Mouse (Mus musculus): Measurements from ENCODE around the gene Tnni2. TPM values are rescaled to one million over a fixed set of nuclear protein-coding genes. Genes with fewer than 3 reads are reported as not detected.

Tnni2 gene
- total RNA-seq, 2 experiments from 2014 or later, result 0.83 TPM; not detected in 1

GRCm38 (mm10) chr7:142474799-142475198 is 33.2 kb downstream of the Tnni2 start:
- intact Hi-C loops (cut with DNase I), result no loop called here
- DNase-seq (ENCODE audit: extremely low spot score in 1 of 2, low spot score in 2 of 2), result peak in 1 of 2 experiments; percentile 37

GRCm38 (mm10) chr7:142475641-142476040 is 34.0 kb downstream of the Tnni2 start:
- peak in 1 of 2 experiments; percentile 18 for DNase-seq (ENCODE audit: extremely low spot score in 1 of 2, low spot score in 2 of 2)
- intact Hi-C loops (cut with DNase I), result no loop called here

GRCm38 (mm10) chr7:142476271-142476670 is 34.7 kb downstream of the Tnni2 start:
- intact Hi-C loops (cut with DNase I), result no loop called here
- peak in 1 of 2 experiments; percentile 10 for DNase-seq (ENCODE audit: extremely low spot score in 1 of 2, low spot score in 2 of 2)

DNA sequence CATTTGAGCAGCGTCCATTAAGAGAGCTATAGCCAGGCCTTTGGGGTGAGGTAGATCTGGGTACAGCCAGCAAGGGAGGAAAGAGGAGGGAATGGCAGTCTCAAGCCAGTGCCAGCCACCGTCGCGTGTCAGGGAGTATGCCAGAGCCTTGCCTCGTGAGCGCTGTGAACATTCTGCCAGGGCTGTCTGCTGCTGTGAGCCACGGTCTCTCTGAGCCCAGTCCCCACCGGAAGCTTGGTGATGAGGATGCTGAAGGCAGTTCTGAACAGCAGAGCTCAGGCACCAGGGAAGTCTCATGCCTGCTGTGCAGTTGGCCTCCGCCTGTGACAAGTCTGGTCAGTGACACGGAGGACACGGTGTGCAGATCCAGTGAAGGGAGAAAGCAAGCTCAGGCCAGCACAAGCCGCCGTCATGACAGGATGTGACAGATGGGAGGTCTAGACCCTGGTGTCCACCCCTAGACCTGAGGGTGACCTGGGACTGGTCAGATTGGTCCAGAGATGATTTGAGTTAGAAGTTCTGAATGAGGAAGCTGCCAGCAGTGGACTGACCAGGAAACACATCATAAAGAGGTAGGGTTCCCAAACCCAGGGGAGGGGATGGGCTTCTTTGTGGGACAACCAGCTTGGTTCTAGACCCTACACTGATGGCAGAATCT is 35.3 kb downstream of the Tnni2 start:
- intact Hi-C loops (cut with DNase I), result no loop called here

DNA sequence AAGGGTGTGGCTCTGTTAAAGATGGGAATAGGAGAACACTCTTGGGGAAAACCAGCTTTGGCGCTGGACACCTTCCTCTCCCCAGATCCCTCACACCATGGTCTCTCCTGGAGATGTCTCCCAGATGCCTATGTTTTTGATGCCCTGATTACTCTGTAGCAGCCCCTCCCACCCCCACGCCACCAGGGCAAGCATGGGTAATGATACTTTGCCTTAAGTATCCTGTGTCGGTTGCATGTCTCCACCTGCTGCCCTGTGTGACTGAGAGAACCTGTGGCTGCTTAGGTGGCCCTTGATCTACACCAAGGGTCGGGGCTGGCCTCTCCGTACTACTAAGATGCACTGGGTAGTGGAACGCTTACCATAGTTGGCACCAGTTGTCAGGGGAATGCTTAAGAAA is 36.4 kb downstream of the Tnni2 start:
- intact Hi-C loops (cut with DNase I), result no loop called here

More for the DNA sequence above, 35.3 kb downstream of the Tnni2 start:
- peak in 1 of 2 experiments; percentile 54 for DNase-seq (ENCODE audit: extremely low spot score in 1 of 2, low spot score in 2 of 2)

GRCm38 (mm10) chr7:142478574-142478973 is 37.0 kb downstream of the Tnni2 start:
- DNase-seq (ENCODE audit: extremely low spot score in 1 of 2, low spot score in 2 of 2), result no peak
- intact Hi-C loops (cut with DNase I), result no loop called here

More for the DNA sequence above, 36.4 kb downstream of the Tnni2 start:
- DNase-seq (ENCODE audit: extremely low spot score in 1 of 2, low spot score in 2 of 2), result no peak

DNA sequence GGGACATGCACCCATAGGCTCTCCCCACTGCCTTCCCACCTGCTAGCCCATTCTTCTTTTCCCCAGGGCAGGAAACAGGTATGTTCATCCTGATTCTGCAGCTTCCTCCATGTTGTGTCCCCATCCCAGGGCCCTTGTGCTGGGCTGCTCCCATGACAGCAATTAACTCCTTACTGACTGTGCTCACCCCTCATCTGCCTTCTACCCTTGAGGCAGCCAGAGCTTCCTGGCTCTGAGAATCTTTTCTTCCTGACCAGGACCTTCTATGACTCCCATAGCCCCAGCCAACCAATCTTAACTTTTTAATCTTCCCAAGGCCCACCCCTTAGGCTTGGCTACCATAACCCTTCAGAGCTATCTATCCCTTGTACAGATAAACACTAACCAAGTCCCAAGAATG is 37.7 kb downstream of the Tnni2 start:
- intact Hi-C loops (cut with DNase I), result no loop called here
- DNase-seq (ENCODE audit: extremely low spot score in 1 of 2, low spot score in 2 of 2), result no peak

- no peak for DNase-seq (ENCODE audit: extremely low spot score in 1 of 2, low spot score in 2 of 2)
- intact Hi-C loops (cut with DNase I), result loop anchor here (5.0 to 10.0 kb wide), 2 partner anchors 95 to 192 kb away; no protein-coding TSS in a partner anchor
Observed at GRCm38 (mm10) chr7:142479886-142480285, 38.3 kb downstream of the Tnni2 start.

DNA sequence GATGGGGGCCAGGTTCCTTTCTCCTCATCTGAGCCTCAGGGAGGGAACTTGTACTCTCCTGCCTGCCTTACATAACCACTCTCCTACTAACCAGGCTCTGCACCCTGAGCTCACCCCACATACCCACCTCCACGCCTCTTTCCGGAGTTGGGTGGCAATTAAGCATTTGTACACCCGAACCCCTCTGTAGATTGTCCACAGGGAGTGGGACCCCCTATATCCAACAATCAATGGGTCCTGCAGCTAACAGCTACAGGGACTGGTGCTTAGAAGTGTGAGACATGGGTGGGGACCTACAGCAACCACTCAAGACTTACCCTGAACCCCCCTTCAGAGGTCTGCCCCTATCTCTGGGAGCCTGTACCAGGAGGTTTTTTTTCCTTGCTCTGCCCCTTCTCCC is 39.1 kb downstream of the Tnni2 start:
- no peak for DNase-seq (ENCODE audit: extremely low spot score in 1 of 2, low spot score in 2 of 2)
- intact Hi-C loops (cut with DNase I), result loop anchor here (5.0 to 10.0 kb wide), 2 partner anchors 94 to 192 kb away; no protein-coding TSS in a partner anchor

DNA sequence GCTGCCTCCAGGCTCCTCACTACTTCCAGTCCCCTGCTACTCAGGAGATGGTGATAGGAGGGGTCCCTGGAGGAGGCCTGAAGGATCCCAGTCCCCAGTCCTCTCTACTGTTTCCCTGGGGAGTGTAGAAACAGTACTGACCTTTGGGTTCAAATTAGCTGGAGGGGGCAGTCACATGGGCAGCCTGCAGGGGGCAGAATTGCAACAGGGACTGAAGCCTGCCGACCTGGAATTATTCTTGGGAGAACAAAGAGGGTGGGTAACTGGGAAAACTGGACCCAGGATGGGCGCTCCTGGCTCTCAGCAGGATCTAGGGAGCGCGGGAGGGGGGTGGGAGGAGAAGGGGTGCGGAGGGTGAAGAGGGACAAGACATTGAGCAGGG is 39.6 kb downstream of the Tnni2 start:
- intact Hi-C loops (cut with DNase I), result loop anchor here (5.0 to 10.0 kb wide), 2 partner anchors 94 to 191 kb away; no protein-coding TSS in a partner anchor
- DNase-seq (ENCODE audit: extremely low spot score in 1 of 2, low spot score in 2 of 2), result peak in 1 of 2 experiments; percentile 65

- no peak for DNase-seq (ENCODE audit: extremely low spot score in 1 of 2, low spot score in 2 of 2)
- intact Hi-C loops (cut with DNase I), result loop anchor here (5.0 to 10.0 kb wide), 2 partner anchors 93 to 191 kb away; no protein-coding TSS in a partner anchor
Observed at GRCm38 (mm10) chr7:142481568-142482255, 40.1 kb downstream of the Tnni2 start.

DNA sequence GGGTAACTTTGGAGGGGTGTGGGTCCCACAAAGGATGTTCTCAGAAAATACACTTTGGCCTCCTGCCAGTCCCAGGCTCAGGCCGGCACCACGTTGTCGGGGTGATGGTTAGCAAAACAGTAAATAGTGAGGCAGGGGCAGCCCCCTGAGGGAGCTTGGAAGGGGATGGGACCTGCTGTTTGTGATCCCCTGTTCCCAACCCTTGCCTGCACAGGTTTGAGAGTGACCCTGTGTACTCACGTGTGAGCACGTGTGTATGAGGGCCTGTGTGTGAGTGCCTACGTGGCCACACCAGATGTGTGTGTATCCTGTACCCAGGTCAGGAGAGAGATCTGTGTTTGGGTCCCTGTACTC is 40.6 kb downstream of the Tnni2 start:
- DNase-seq (ENCODE audit: extremely low spot score in 1 of 2, low spot score in 2 of 2), result no peak
- intact Hi-C loops (cut with DNase I), result loop anchor here (5.0 to 10.0 kb wide), 2 partner anchors 93 to 190 kb away; no protein-coding TSS in a partner anchor

DNA sequence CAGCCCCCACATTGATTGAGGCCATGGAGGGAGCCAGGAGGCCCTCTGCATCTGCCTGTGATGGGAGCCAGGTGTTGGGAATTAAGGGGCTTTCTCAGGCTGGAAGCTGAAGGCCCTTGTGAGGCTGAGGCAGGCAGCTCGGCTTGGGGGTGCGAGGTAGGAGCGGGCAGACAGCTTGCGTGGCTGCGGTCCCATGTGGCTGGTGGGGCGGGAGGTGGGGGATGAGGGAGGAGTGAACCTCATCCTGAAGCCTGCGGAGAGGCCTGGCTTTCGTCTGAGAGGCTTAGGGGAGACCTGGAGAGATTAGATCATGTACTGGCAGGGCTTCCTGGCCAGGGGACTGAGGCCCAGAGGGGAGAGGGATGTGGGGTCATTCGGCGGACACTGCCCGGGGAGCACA is 41.5 kb downstream of the Tnni2 start:
- intact Hi-C loops (cut with DNase I), result loop anchor here (5.0 to 10.0 kb wide), 2 partner anchors 92 to 189 kb away; no protein-coding TSS in a partner anchor
- no peak for DNase-seq (ENCODE audit: extremely low spot score in 1 of 2, low spot score in 2 of 2)

GRCm38 (mm10) chr7:142484780-142485179 is 43.2 kb downstream of the Tnni2 start:
- intact Hi-C loops (cut with DNase I), result loop anchor here (5.0 to 10.0 kb wide), 2 partner anchors 90 to 188 kb away; no protein-coding TSS in a partner anchor
- DNase-seq (ENCODE audit: extremely low spot score in 1 of 2, low spot score in 2 of 2), result no peak

DNA sequence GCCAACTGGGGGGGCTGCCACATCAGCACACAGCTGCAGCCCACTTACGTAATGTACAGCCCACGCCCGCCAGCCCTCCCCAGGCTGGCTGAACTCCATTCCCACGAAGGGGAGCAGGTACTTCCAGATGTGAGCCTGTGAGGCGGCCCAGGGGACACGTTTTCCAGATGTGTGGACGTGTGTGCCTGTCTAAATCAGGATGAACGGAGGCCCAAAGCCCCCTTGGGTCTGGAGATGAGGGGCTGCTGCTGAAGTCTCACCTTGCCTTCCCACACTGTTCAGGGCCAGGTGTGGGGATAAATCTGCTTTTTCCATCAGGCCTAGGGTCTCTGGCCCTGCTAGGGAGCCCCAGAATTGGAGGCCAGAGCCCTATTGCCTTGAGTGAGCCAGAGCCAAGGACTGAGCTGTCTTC is 45.1 kb downstream of the Tnni2 start:
- no peak for DNase-seq (ENCODE audit: extremely low spot score in 1 of 2, low spot score in 2 of 2)
- intact Hi-C loops (cut with DNase I), result loop anchor here (10.0 kb wide), 1 partner anchor 88 kb away; no protein-coding TSS in a partner anchor

GRCm38 (mm10) chr7:142487341-142487859 is 45.8 kb downstream of the Tnni2 start:
- intact Hi-C loops (cut with DNase I), result loop anchor here (10.0 kb wide), 1 partner anchor 87 kb away; no protein-coding TSS in a partner anchor
- DNase-seq (ENCODE audit: extremely low spot score in 1 of 2, low spot score in 2 of 2), result peak; percentile 43 to 73

DNA sequence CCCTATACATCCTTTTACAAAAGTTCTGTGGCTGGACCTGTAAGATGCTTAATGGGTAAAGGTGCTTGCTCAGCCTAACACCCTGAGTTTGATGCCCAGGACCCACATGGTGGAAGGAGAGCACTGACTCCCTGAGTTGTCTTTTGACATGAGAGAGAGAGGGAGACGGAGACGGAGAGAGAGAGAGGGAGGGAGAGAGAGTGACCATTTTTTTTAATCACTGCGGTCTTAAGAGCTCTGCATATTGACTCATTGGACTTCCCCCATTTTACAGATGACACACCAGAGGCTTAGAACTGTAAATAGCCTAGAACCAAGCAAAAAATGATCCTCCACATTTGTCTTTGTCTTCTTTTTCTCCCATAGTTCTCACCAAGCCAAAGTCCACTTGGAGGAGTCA is 46.4 kb downstream of the Tnni2 start:
- intact Hi-C loops (cut with DNase I), result loop anchor here (10.0 kb wide), 1 partner anchor 87 kb away; no protein-coding TSS in a partner anchor
- no peak for DNase-seq (ENCODE audit: extremely low spot score in 1 of 2, low spot score in 2 of 2)

DNA sequence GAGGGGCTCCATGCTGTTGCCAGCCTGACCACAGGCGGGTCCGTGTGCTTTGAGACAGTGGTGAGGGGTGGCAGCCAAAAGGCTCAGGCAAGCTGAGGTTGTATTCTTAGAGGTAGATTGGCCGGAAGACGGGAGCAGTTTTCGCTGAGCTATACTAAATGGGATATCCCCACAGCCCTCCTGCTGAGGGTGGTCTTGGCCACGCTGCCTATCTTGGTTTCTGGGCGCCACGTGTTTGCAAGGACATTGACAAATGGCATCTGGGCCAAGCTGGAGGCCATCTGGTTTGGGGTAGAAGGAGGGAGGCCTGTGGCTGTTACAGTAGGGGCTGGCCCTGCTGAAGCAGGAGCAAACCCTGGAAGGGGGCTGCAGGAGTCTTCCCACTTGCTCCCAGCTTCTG is 51.9 kb downstream of the Tnni2 start:
- no peak for DNase-seq (ENCODE audit: extremely low spot score in 1 of 2, low spot score in 2 of 2)
- intact Hi-C loops (cut with DNase I), result no loop called here

Measured in left cerebral cortex, postnatal 10 days (tissue).